21 mouse cellular contexts compared by ENCODE assay signal in genomic region chr6:91643011-91643410, GRCm38 (mm10). TPM values are rescaled to one million over a fixed set of nuclear protein-coding genes. Genes with fewer than 3 reads are reported as not detected.
A peak's percentile ranks its signal among the peaks of the same experiment; 100 is the strongest.
DNase-seq lines count a peak whose midpoint lies in the region; ATAC-seq lines count a peak whose summit lies in the region.
"Had no signal": no experiment of that assay in that cellular context is flagged by ENCODE, and none has a peak within 500 bp of the region (broad histone marks: within the 10 kb centered on the region; RNA-seq: fewer than 3 reads in every experiment).

No protein-coding gene starts in this region.

- peak; percentile 28 to 65 for DNase-seq in urinary bladder, adult 18-20 months (ENCODE audit: low spot score in 2 of 2)
- DNase-seq in urinary bladder, adult 2 months (ENCODE audit: low spot score) = no peak
- DNase-seq in Muller cell, postnatal 12 days (ENCODE audit: inconsistent ontology term) = peak; percentile 38
- peak; percentile 63 for DNase-seq in fibroblast of lung, adult 2 months (ENCODE audit: low read depth)
- DNase-seq in cerebellum, postnatal 25 days = no peak
- DNase-seq in testis, postnatal 10 days (ENCODE audit: low spot score) = no peak
- DNase-seq: adrenal gland, adult 2 months; adrenal gland, postnatal 25 days; B cell, adult 2 months; cerebellum, adult 18-20 months; cerebellum, postnatal 10 days; embryo, embryonic 11 days; gastrocnemius, adult 2 months; gastrocnemius, postnatal 36 days; heart, adult 11 months; heart, postnatal 10 days; heart, postnatal 4 days had no signal

- ATAC-seq in megakaryocyte progenitor cell, adult 5-6 weeks (replicated peaks; ENCODE audit: poor library complexity) = no peak
- ATAC-seq: CD4-positive, CD25-positive, alpha-beta regulatory T cell, adult 4 months; forebrain, embryonic 14.5 days; hindbrain, embryonic 16.5 days had no signal

RNA-seq across cellular contexts. Expression of gene Slc6a6, which starts 40.8 kb away (rescaled TPM):
- 55.0 and 73.2 TPM in 2 replicates for polyA plus RNA-seq in urinary bladder, adult 2 months (2012; rRNA removed)
- 30.6 and 34.6 TPM in 2 replicates for total RNA-seq in megakaryocyte progenitor cell, adult 5-6 weeks (2015)
- total RNA-seq in megakaryocyte progenitor cell, adult 5-6 weeks (2017) = 20.7 and 26.7 TPM in 2 replicates

Comparison
In these comparisons a context has a peak if more than half of its experiments do, and no peak if none do; other contexts are left out.
1. DNase-seq: peak in urinary bladder, adult 18-20 months (2 of 2), Muller cell, postnatal 12 days (single experiment) and fibroblast of lung, adult 2 months (single experiment); none in urinary bladder, adult 2 months (single experiment), cerebellum, postnatal 25 days (0 of 2) and testis, postnatal 10 days (single experiment).